Mouse (Mus musculus): Measurements from ENCODE around the gene Rmi2.

GRCm38 (mm10) chr16:10861408-10861807 lies 26.5 kb downstream of the Rmi2 start:
- TF ChIP-seq CTCF (IDR thresholded peaks at IDR 0.05; ENCODE audit: low read depth, low read length) (no peak), POLR2A (IDR thresholded peaks at IDR 0.05; ENCODE audit: extremely low read depth, insufficient read depth, low read length) (no peak)
